Mouse (Mus musculus): ENCODE results near the gene Zfp651. TPM values are rescaled to one million over a fixed set of nuclear protein-coding genes. Genes with fewer than 3 reads are reported as not detected.

Gene Zfp651
- polyA plus RNA-seq, 1 experiment from 2014 or later = 7.8 TPM

DNA sequence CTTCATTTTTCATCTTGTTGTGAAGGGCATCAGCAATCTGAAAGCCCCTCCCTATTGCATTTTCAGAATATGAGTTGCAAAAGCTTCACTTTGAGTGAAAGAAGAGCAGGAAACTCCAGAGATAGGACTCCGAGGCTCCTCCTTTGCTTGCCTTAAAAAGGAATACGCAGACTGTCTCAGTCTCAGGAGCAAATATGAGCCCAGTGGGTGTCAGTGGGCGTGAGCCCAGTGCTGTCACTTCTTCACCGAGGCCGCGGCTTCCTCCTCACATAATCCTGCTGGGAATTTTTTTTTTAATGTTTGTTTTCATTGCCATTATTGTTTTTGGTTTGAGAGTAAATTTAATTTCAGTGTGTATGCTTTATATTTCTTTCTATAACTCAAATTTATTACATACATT, 18.6 kb upstream of the Zfp651 start:
- H3K9me3 ChIP-seq (replicated peaks; ENCODE audit: control insufficient read depth, low read length) = no peaks in the 10 kb centered on the region
- H3K9ac ChIP-seq (ENCODE audit: low read depth, low read length) = no peak overlapping the region
- H3K4me1 ChIP-seq (ENCODE audit: control insufficient read depth, insufficient read depth, low read length) = no peaks in the 10 kb centered on the region
- 87% methylated on average over 6 of the region's 6 CpGs for WGBS (ENCODE audit: insufficient replicate concordance)
- H3K36me3 ChIP-seq (ENCODE audit: control insufficient read depth, insufficient read depth, low read length) = peaks cover 26% of the 10 kb centered on the region
- no peaks in the 10 kb centered on the region for H3K27me3 ChIP-seq (ENCODE audit: control insufficient read depth, insufficient read depth, low read length)
- no peak overlapping the region for H3K4me2 ChIP-seq
- no peak overlapping the region for H3K27ac ChIP-seq (ENCODE audit: low read depth, low read length)
- H3K4me3 ChIP-seq (ENCODE audit: low read depth, low read length) = no peak overlapping the region
- ATAC-seq (replicated peaks; ENCODE audit: insufficient number of reproducible peaks, low FRiP score, low TSS enrichment) = no peak

DNA sequence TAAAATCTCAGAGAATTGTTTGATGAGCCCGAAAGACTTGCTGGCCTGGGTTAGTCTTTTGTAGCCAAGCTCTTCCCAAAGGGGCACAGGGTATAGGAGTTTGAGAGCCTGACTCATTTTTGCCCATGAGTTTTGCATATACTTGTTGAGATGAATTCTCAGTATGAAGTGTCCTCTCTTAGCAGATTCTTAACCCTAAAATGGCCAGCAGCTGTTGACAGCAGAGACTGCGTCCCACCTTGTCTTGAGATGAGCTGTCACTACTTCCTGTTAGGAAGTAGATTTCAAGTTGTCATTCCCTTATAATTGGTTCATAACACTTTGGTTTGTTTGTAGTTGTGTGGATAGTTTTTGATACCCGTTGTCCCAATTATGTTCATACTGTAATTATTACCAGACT, 18.0 kb upstream of the Zfp651 start:
- 92% methylated on average over 3 of the region's 3 CpGs for WGBS (ENCODE audit: insufficient replicate concordance)
- H3K27me3 ChIP-seq (ENCODE audit: control insufficient read depth, insufficient read depth, low read length) = no peaks in the 10 kb centered on the region
- no peaks in the 10 kb centered on the region for H3K9me3 ChIP-seq (replicated peaks; ENCODE audit: control insufficient read depth, low read length)
- no peak overlapping the region for H3K9ac ChIP-seq (ENCODE audit: low read depth, low read length)
- H3K27ac ChIP-seq (ENCODE audit: low read depth, low read length) = no peak overlapping the region
- peaks cover 29% of the 10 kb centered on the region for H3K36me3 ChIP-seq (ENCODE audit: control insufficient read depth, insufficient read depth, low read length)
- no peak overlapping the region for H3K4me2 ChIP-seq
- no peak overlapping the region for H3K4me3 ChIP-seq (ENCODE audit: low read depth, low read length)
- H3K4me1 ChIP-seq (ENCODE audit: control insufficient read depth, insufficient read depth, low read length) = no peaks in the 10 kb centered on the region
- no peak for ATAC-seq (replicated peaks; ENCODE audit: insufficient number of reproducible peaks, low FRiP score, low TSS enrichment)

DNA sequence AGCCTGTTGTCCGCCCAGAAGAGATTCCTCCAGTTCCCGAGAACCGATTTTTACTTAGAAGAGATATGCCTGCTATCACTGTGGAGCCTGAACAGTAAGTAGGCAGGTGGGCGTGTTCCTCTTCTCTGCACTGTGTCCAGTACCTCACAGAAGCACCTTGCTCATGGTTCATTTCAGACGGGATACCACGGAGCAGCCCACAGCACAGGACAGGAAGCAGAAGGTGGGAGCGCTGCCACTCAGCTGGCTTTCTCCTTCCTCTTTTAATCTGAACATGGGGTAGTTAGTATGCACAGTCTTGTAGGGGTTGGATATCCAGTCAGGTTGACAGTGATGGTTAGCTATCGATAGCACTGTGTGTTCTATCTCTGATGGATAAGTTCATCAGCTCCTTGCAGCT, 15.1 kb upstream of the Zfp651 start:
- Histone ChIP-seq H3K4me1 (ENCODE audit: control insufficient read depth, insufficient read depth, low read length) (no peaks in the 10 kb centered on the region), H3K9me3 (replicated peaks; ENCODE audit: control insufficient read depth, low read length) (no peaks in the 10 kb centered on the region), H3K36me3 (ENCODE audit: control insufficient read depth, insufficient read depth, low read length) (peaks cover 54% of the 10 kb centered on the region), H3K4me2 (no peak overlapping the region), H3K9ac (ENCODE audit: low read depth, low read length) (no peak overlapping the region), H3K4me3 (ENCODE audit: low read depth, low read length) (no peak overlapping the region), H3K27me3 (ENCODE audit: control insufficient read depth, insufficient read depth, low read length) (no peaks in the 10 kb centered on the region), H3K27ac (ENCODE audit: low read depth, low read length) (no peak overlapping the region)
- no peak for ATAC-seq (replicated peaks; ENCODE audit: insufficient number of reproducible peaks, low FRiP score, low TSS enrichment)
- WGBS (ENCODE audit: insufficient replicate concordance) = 85% methylated on average over 8 of the region's 8 CpGs

DNA sequence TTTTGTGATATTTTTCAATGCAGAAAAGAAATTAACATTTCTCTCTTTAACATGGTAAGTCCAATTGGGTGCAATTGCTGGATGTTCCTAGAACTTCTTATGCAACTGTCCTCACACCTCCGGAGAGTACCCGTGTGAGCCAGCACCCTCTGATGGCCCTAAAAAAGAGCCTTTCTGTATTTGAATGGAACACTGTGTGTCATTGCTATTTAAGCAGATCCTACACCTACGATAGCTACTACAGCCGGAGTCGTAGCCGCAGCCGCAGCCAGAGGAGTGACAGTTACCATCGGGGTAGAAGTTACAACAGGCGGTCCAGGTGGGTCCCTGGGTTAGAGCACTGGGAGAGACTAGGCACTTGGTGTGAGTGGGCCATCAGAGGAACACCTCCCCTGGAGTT, 6.4 kb upstream of the Zfp651 start:
- Histone ChIP-seq H3K9ac (ENCODE audit: low read depth, low read length) (no peak overlapping the region), H3K4me2 (no peak overlapping the region), H3K36me3 (ENCODE audit: control insufficient read depth, insufficient read depth, low read length) (peaks cover 60% of the 10 kb centered on the region), H3K9me3 (replicated peaks; ENCODE audit: control insufficient read depth, low read length) (no peaks in the 10 kb centered on the region), H3K27ac (ENCODE audit: low read depth, low read length) (no peak overlapping the region), H3K27me3 (ENCODE audit: control insufficient read depth, insufficient read depth, low read length) (no peaks in the 10 kb centered on the region; the same call in 1 of the 2 replicates), H3K4me1 (ENCODE audit: control insufficient read depth, insufficient read depth, low read length) (peaks cover 2% of the 10 kb centered on the region; the same call in 1 of the 2 replicates), H3K4me3 (ENCODE audit: low read depth, low read length) (no peak overlapping the region)
- no peak for ATAC-seq (replicated peaks; ENCODE audit: insufficient number of reproducible peaks, low FRiP score, low TSS enrichment)
- WGBS (ENCODE audit: insufficient replicate concordance) = 90% methylated on average over 9 of the region's 9 CpGs

DNA sequence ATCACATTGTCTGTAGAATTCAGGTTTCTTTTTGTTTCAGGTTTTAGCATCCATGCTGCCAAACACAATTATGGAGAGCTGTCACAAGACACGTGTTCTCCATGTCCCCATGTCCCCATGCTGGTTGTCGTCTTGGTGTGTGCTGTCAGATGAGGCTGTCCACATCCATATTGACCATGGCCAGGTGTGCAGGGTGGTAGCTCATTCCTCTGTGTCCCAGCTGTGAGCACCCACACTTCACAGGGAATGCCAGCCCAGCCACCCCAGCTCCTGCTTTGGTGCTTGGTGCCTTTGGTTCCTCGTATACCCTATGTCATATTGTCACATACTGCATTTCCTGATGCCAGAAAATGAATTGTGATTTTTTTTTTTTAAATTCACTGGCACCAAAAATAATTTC, 4.5 kb upstream of the Zfp651 start:
- Histone ChIP-seq H3K27ac (ENCODE audit: low read depth, low read length) (no peak overlapping the region), H3K4me3 (ENCODE audit: low read depth, low read length) (no peak overlapping the region), H3K9me3 (replicated peaks; ENCODE audit: control insufficient read depth, low read length) (no peaks in the 10 kb centered on the region), H3K4me1 (ENCODE audit: control insufficient read depth, insufficient read depth, low read length) (peaks cover 13% of the 10 kb centered on the region), H3K27me3 (ENCODE audit: control insufficient read depth, insufficient read depth, low read length) (no peaks in the 10 kb centered on the region; the same call in 1 of the 2 replicates), H3K36me3 (ENCODE audit: control insufficient read depth, insufficient read depth, low read length) (peaks cover 42% of the 10 kb centered on the region), H3K4me2 (no peak overlapping the region), H3K9ac (ENCODE audit: low read depth, low read length) (no peak overlapping the region)
- no peak for ATAC-seq (replicated peaks; ENCODE audit: insufficient number of reproducible peaks, low FRiP score, low TSS enrichment)
- WGBS (ENCODE audit: insufficient replicate concordance) = 87% methylated on average over 3 of the region's 3 CpGs

DNA sequence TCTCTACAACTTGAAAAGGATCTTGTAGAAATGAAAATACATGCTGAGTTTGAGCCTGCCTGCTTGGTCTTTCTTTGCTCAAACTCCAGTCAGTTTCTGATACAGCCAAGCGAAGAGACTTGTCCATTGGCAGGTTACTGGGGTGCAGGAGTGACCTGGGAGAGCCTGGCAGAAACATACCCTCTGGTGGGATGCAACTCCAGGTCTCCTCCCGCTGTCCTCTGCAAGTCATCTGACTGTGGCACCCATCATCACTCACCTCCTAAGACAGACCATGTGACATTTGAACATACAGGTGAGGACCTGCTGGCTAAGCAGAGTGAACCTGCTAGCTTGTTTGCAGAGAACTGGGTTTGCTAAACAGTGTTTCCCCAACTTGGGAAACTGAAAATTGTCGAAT, 2.3 kb upstream of the Zfp651 start:
- ATAC-seq (replicated peaks; ENCODE audit: insufficient number of reproducible peaks, low FRiP score, low TSS enrichment) = no peak
- no peaks in the 10 kb centered on the region for H3K9me3 ChIP-seq (replicated peaks; ENCODE audit: control insufficient read depth, low read length)
- no peak overlapping the region for H3K27ac ChIP-seq (ENCODE audit: low read depth, low read length)
- no peaks in the 10 kb centered on the region; the same call in 1 of the 2 replicates for H3K27me3 ChIP-seq (ENCODE audit: control insufficient read depth, insufficient read depth, low read length)
- no peak overlapping the region for H3K4me2 ChIP-seq
- peaks cover 25% of the 10 kb centered on the region for H3K4me1 ChIP-seq (ENCODE audit: control insufficient read depth, insufficient read depth, low read length)
- 85% methylated on average over 3 of the region's 3 CpGs for WGBS (ENCODE audit: insufficient replicate concordance)
- H3K4me3 ChIP-seq (ENCODE audit: low read depth, low read length) = no peak overlapping the region
- no peak overlapping the region for H3K9ac ChIP-seq (ENCODE audit: low read depth, low read length)
- peaks cover 23% of the 10 kb centered on the region for H3K36me3 ChIP-seq (ENCODE audit: control insufficient read depth, insufficient read depth, low read length)

DNA sequence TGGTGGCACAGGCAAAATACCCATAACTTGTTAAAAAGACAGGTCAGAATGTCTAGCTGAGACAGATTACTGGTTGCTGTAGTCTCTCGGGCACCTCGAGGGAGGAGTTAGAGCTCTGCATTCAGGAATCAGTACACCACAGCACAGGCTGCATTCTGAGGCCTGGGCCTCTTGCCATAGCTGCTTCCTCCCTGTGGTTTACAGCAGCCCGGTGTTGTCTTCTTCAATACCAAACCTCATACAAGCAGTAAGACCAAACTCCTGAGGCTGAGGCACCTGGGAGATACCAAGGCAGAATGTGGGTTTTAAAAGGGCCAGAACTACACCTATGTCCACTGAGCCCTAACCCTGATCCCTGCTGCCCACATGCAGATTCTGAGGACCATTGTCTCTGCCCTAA, 1.7 kb upstream of the Zfp651 start:
- H3K36me3 ChIP-seq (ENCODE audit: control insufficient read depth, insufficient read depth, low read length) = peaks cover 22% of the 10 kb centered on the region
- no peak overlapping the region for H3K27ac ChIP-seq (ENCODE audit: low read depth, low read length)
- H3K27me3 ChIP-seq (ENCODE audit: control insufficient read depth, insufficient read depth, low read length) = no peaks in the 10 kb centered on the region; the same call in 1 of the 2 replicates
- H3K9ac ChIP-seq (ENCODE audit: low read depth, low read length) = no peak overlapping the region
- 78% methylated on average over 3 of the region's 3 CpGs for WGBS (ENCODE audit: insufficient replicate concordance)
- ATAC-seq (replicated peaks; ENCODE audit: insufficient number of reproducible peaks, low FRiP score, low TSS enrichment) = no peak
- no peaks in the 10 kb centered on the region for H3K9me3 ChIP-seq (replicated peaks; ENCODE audit: control insufficient read depth, low read length)
- H3K4me3 ChIP-seq (ENCODE audit: low read depth, low read length) = no peak overlapping the region
- no peak overlapping the region for H3K4me2 ChIP-seq
- peaks cover 30% of the 10 kb centered on the region for H3K4me1 ChIP-seq (ENCODE audit: control insufficient read depth, insufficient read depth, low read length)

DNA sequence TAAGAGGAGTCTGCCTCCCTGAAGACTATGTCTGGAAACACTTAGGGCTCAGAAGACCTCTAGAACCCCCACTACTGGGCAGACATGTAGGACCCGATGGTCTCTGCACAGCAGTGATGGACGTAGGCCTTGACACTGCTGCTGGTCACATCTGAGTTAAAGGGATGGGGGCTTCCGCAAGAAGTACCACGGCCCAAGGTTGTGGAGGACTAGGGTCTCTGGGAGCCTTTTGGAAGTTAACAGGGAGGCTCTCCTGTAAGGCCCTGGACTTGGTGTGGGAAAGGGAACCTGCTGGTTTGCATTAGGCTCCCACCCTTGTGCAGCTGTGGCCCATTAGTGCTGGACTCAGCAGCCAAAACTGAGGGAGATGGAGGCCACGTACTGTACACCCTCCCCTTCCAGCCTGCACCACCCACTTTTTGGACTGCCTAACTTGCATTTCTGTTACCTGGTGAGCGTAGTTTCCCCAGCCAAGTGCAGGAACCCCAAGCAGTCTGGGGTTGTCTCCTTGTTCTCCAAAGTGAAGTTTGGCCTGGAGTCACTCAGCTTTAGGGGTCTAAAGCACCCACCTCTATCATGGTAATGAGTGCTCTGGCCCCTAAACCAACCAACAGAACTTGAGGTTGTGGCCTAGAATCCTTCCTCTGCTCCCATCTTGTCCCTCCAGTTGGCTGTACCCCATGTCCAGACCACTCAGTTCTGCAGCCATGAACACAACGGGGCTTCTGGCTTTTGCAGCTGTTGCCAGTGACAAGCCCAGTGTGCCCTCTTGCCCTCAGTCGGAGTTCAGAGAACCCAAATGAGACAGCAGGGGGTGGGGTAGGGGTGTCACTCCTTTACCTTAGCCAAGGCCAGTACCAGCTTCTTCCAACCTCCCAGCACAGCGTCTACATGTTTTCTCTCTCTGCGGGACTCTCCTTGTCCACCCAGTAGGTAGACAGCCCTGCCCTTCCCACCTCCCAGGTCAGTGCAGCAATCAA, 1.0 kb upstream of the Zfp651 start:
- peaks cover 21% of the 10 kb centered on the region for H3K36me3 ChIP-seq (ENCODE audit: control insufficient read depth, insufficient read depth, low read length)
- 0 out of 2 replicates have a peak overlapping the region, but pooled peaks have one; percentile 93 for H3K27ac ChIP-seq (ENCODE audit: low read depth, low read length)
- peak overlapping the region; percentile 92 for H3K9ac ChIP-seq (ENCODE audit: low read depth, low read length)
- peak overlapping the region; percentile 95 for H3K4me2 ChIP-seq
- H3K9me3 ChIP-seq (replicated peaks; ENCODE audit: control insufficient read depth, low read length) = no peaks in the 10 kb centered on the region
- WGBS (ENCODE audit: insufficient replicate concordance) = 55% methylated on average over 10 of the region's 10 CpGs
- peaks cover 30% of the 10 kb centered on the region for H3K4me1 ChIP-seq (ENCODE audit: control insufficient read depth, insufficient read depth, low read length)
- no peaks in the 10 kb centered on the region; the same call in 1 of the 2 replicates for H3K27me3 ChIP-seq (ENCODE audit: control insufficient read depth, insufficient read depth, low read length)
- H3K4me3 ChIP-seq (ENCODE audit: low read depth, low read length) = peak overlapping the region; percentile 84; the same call in 1 of the 2 replicates
- no peak for ATAC-seq (replicated peaks; ENCODE audit: insufficient number of reproducible peaks, low FRiP score, low TSS enrichment)

Data from heart, embryonic 11.5 days (tissue).